Mouse (Mus musculus) embryonic facial prominence, embryonic 14.5 days (tissue): ENCODE results near the gene BC051142. TPM values are rescaled to one million over a fixed set of nuclear protein-coding genes. Genes with fewer than 3 reads are reported as not detected.

Source experiments
- ATAC-seq: fragments of 200-750 bp; cut with Nextera tagmentation; 2 replicates; pipeline ENCODE4 v1.8.0; 2017; ENCODE audit warnings: low read depth, moderate number of reproducible peaks, moderate TSS enrichment
- DNase-seq: peaks from one replicate; pipeline ENCODE4 v3.0.0-alpha.2; 2015; ENCODE audit warnings: low spot score
- H3K27ac ChIP-seq: fragments of 300-500 bp; sonication (generic); replicated peaks from 2 replicates; pipeline ENCODE4 v1.5.1; 2014; ENCODE audit warnings: low read depth, mild to moderate bottlenecking, low read length, moderate library complexity
- H3K27me3 ChIP-seq: fragments of 300-500 bp; sonication (generic); replicated peaks from 2 replicates; pipeline ENCODE4 v1.6.1; 2014; ENCODE audit warnings: low read length; ENCODE audit not compliant: control insufficient read depth, insufficient read depth
- H3K36me3 ChIP-seq: fragments of 300-500 bp; sonication (generic); 2 replicates; pipeline ENCODE4 v1.6.1; 2014; ENCODE audit warnings: low read length, mixed read lengths; ENCODE audit not compliant: control insufficient read depth, insufficient read depth
- H3K4me1 ChIP-seq: fragments of 300-500 bp; sonication (generic); 2 replicates; pipeline ENCODE4 v1.6.1; 2014; ENCODE audit warnings: antibody characterized with exemption, low read length; ENCODE audit not compliant: control insufficient read depth, insufficient read depth
- H3K4me2 ChIP-seq: fragments of 300-500 bp; sonication (generic); 2 replicates; pipeline ENCODE4 v1.6.1; 2014; ENCODE audit warnings: low read depth, mild to moderate bottlenecking, low read length, moderate library complexity, mixed read lengths
- H3K4me3 ChIP-seq: fragments of 300-500 bp; sonication (generic); 2 replicates; pipeline ENCODE4 v1.5.1; 2014; ENCODE audit warnings: low read depth, mild to moderate bottlenecking, low read length
- H3K9ac ChIP-seq: fragments of 300-500 bp; sonication (generic); 2 replicates; pipeline ENCODE4 v1.6.1; 2014; ENCODE audit warnings: low read depth, mild to moderate bottlenecking, low read length, moderate library complexity, mixed read lengths
- H3K9me3 ChIP-seq: fragments of 300-500 bp; sonication (generic); 2 replicates; pipeline ENCODE4 v1.6.1; 2016; ENCODE audit warnings: low read length; ENCODE audit not compliant: control insufficient read depth
- WGBS: fragments of 180-500 bp; shearing (Covaris S2); extraction: QIAGEN DNeasy Blood & Tissue Kit; methylation state at CpG from one replicate; pipeline ENCODE4 v1.1.7; 2014; 5-methylcytosine and 5-hydroxymethylcytosine counted together
- polyA plus RNA-seq: library from polyadenylated mRNA; unstranded; fragments of >200 nt; fragmentation: Nextera tagmentation; extraction: Ambion mirVana; gene quantifications from 2 replicates; pipeline ENCODE4 v1.2.1, GENCODE M21; 2014

Gene BC051142
- 0.38 and 0.71 TPM in 2 replicates for polyA plus RNA-seq

DNA sequence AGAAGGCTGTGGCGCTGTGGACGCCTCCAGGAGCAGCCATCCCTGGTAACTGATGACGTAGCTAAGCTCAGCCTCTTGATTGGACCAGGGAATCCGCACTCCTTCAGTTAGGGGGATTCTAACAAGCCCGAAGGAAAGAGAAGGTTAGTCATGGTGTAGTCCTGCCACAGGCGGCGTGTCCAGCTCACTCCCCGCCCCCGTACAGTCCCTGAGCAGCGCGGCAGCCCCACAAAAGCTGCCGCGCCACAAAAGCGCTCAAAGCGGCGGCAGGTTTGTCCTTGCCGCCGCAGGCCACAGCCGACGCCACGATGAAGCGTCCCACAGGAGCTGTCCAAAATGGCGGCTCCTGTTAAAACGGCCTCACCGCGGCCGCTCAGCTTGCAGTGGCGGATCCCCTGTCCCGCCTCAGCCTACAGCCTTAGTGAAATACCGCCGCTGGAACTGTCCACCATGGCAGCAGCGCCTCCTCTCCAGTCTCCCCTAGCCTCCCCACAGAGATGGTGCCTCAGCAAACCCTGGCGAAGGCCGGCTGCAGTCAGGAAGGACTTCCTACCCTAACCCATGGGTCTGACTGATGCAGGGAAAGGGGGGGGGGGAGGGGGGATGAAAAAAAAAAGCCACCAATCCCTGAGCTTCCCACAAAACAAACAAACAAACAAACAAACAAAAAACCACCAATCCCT is at the start of gene BC051142:
Gene BC051142, plus strand, starts transcription at position 110 of the 683 bp plus-strand sequence.
- Histone ChIP-seq H3K36me3 (no peaks in the 10 kb centered on the region), H3K4me1 (no peaks in the 10 kb centered on the region), H3K4me3 (peak within 1 kb of the TSS; percentile 60), H3K4me2 (peak within 1 kb of the TSS; percentile 69), H3K27me3 (no peaks in the 10 kb centered on the region), H3K9ac (peak within 1 kb of the TSS; percentile 75), H3K9me3 (no peaks in the 10 kb centered on the region), H3K27ac (peak within 1 kb of the TSS; percentile 85)
- peak; percentile 97 for ATAC-seq
- WGBS, result 3% methylated on average over 31 of the region's 34 CpGs
- peak; percentile 92 for DNase-seq

DNA sequence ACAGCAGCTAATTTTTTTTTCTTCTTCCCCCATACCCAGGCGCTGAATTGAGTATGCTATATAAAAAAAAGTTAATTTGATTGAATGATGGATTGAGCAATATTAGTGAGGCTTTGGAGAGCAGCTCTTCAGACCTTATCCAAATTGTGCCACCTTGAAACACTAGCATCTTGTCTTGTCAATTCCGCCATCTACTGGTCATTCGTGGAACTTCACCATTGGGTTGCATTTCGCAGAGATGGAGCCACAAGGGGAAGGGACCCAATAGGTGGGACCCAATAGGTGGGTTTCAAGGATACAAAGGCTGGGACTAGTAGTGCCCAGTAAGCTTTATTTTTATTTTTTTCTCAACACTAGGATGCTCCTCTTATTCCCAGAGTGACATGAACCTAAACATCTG is 49.2 kb upstream of the BC051142 start:
- no peak overlapping the region for H3K9ac ChIP-seq
- no peaks in the 10 kb centered on the region for H3K4me1 ChIP-seq
- no peak for ATAC-seq
- no peaks in the 10 kb centered on the region for H3K27me3 ChIP-seq
- WGBS, result 4% methylated on average over 4 of the region's 4 CpGs
- H3K4me3 ChIP-seq, result no peak overlapping the region
- no peak overlapping the region for H3K27ac ChIP-seq
- DNase-seq, result peak; percentile 76
- H3K9me3 ChIP-seq, result no peaks in the 10 kb centered on the region
- no peak overlapping the region for H3K4me2 ChIP-seq
- no peaks in the 10 kb centered on the region for H3K36me3 ChIP-seq

GRCm38 (mm10) chr17:34354539-34354938 is 44.1 kb upstream of the BC051142 start, which contains the start of gene Btnl2:
Gene Btnl2 (plus strand): TSS chr17:34354822.
- H3K4me1 ChIP-seq, result no peaks in the 10 kb centered on the region
- ATAC-seq (no peak), DNase-seq (no peak)
- H3K9me3 ChIP-seq, result no peaks in the 10 kb centered on the region
- H3K36me3 ChIP-seq, result no peaks in the 10 kb centered on the region
- H3K4me3 ChIP-seq, result no peak within 1 kb of the TSS
- whole genome bisulfite sequencing, result 87% methylated on average over 5 of the region's 5 CpGs
- no peak within 1 kb of the TSS for H3K9ac ChIP-seq
- H3K4me2 ChIP-seq, result no peak within 1 kb of the TSS
- H3K27me3 ChIP-seq, result no peaks in the 10 kb centered on the region
- no peak within 1 kb of the TSS for H3K27ac ChIP-seq

- H3K4me2 ChIP-seq, result no peak overlapping the region
- WGBS, result 75% methylated on average over 1 of the region's 1 CpGs
These were observed 43.7 kb upstream of the BC051142 start for GRCm38 (mm10) chr17:34354940-34355339.

GRCm38 (mm10) chr17:34362954-34363546 is 35.6 kb upstream of the BC051142 start:
- 79% methylated on average over 15 of the region's 15 CpGs for WGBS
- Histone ChIP-seq H3K9me3 (no peaks in the 10 kb centered on the region), H3K27ac (no peak overlapping the region), H3K27me3 (no peaks in the 10 kb centered on the region), H3K36me3 (no peaks in the 10 kb centered on the region), H3K9ac (no peak overlapping the region), H3K4me2 (no peak overlapping the region), H3K4me3 (no peak overlapping the region), H3K4me1 (no peaks in the 10 kb centered on the region)
- no peak for ATAC-seq
- DNase-seq, result no peak

More at GRCm38 (mm10) chr17:34354940-34355339, 43.7 kb upstream of the BC051142 start:
- Histone ChIP-seq H3K27me3 (no peaks in the 10 kb centered on the region), H3K4me3 (no peak overlapping the region), H3K9ac (no peak overlapping the region), H3K4me1 (no peaks in the 10 kb centered on the region), H3K9me3 (no peaks in the 10 kb centered on the region), H3K36me3 (no peaks in the 10 kb centered on the region), H3K27ac (no peak overlapping the region)
- ATAC-seq (no peak), DNase-seq (no peak)

DNA sequence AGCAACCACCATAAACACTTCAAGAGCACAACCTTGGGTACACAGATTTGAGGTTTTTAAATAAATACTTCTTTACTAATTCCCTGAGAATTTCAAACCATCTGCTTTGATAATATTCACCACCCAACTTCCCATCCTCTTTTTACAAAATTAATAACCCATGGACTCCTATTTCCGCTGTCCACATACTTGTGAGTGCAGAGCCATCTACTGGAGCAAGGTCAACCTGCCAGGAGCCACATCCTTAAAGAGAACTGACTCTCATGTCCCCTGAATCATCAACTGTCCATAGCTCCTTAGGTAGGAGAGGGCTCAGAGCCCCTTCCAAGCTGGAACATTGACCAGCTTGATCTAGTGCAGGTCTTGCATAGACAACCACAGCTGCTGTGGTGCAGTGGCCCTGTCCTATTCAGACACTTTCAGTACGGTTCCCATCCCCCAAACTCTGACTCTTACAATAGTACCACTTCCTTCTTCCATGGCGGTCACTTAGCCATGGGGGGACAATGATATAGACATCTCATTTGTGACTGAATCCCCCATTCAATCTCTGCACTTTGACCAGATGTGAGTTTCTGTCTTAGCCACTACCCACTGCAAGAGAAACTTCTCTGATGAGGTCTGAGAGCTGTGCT is 34.8 kb upstream of the BC051142 start:
- Histone ChIP-seq H3K9me3 (no peaks in the 10 kb centered on the region), H3K4me3 (no peak overlapping the region), H3K4me1 (no peaks in the 10 kb centered on the region), H3K4me2 (no peak overlapping the region), H3K36me3 (no peaks in the 10 kb centered on the region), H3K27me3 (no peaks in the 10 kb centered on the region), H3K9ac (no peak overlapping the region), H3K27ac (no peak overlapping the region)
- WGBS, result 80% methylated on average over 3 of the region's 3 CpGs
- ATAC-seq, result no peak
- DNase-seq, result no peak

GRCm38 (mm10) chr17:34365031-34365430 is 33.6 kb upstream of the BC051142 start:
- H3K36me3 ChIP-seq, result no peaks in the 10 kb centered on the region
- DNase-seq (no peak), ATAC-seq (no peak)
- H3K27ac ChIP-seq, result no peak overlapping the region
- no peaks in the 10 kb centered on the region for H3K27me3 ChIP-seq
- no peak overlapping the region for H3K9ac ChIP-seq
- H3K4me3 ChIP-seq, result no peak overlapping the region
- H3K4me2 ChIP-seq, result no peak overlapping the region
- no peaks in the 10 kb centered on the region for H3K9me3 ChIP-seq
- no peaks in the 10 kb centered on the region for H3K4me1 ChIP-seq
- WGBS, result 78% methylated on average over 10 of the region's 10 CpGs

- Histone ChIP-seq H3K27me3 (no peaks in the 10 kb centered on the region), H3K9ac (no peak overlapping the region), H3K4me3 (no peak overlapping the region), H3K9me3 (no peaks in the 10 kb centered on the region), H3K4me2 (no peak overlapping the region), H3K4me1 (no peaks in the 10 kb centered on the region), H3K36me3 (no peaks in the 10 kb centered on the region), H3K27ac (no peak overlapping the region)
- 83% methylated on average over 4 of the region's 4 CpGs for WGBS
- no peak for DNase-seq
- ATAC-seq, result no peak
These were observed 28.1 kb upstream of the BC051142 start for GRCm38 (mm10) chr17:34370563-34370962.
